Mouse (Mus musculus): ENCODE results near the gene Olfr301. TPM values are rescaled to one million over a fixed set of nuclear protein-coding genes. Genes with fewer than 3 reads are reported as not detected.

Gene Olfr301
- not detected for polyA plus RNA-seq (2012; fragmentation: generic; extraction: Trizol)
- long read RNA-seq, experiment 1: 0 reads
- long read RNA-seq, experiment 2: 0 reads

DNA sequence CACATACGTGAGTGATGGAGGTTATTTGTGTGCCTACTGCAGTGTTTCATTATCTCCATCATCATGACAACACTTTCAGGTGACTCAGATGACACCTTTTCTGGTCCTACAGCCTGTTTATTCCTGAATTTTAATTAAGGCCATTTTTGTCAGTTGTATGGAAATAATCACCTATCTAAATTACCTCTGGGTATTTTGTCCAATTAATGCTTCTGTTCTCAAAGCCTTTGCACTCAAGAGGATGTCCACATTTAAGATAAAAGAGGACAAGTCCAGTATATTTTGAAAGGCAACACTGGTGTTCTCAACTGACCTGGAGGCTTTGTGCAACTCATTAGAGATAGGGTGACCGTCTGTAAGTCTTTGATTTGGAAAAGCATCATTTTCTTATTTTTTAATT lies at the start of gene Olfr301:
Olfr301 (plus strand) TSS at position 301 of the 400 bp plus-strand sequence.
- TF ChIP-seq CEBPB (IDR thresholded peaks at IDR 0.05; ENCODE audit: low read depth) (no peak), USF1 (IDR thresholded peaks at IDR 0.05; ENCODE audit: low read depth) (no peak), MYOD1 (IDR thresholded peaks at IDR 0.05; ENCODE audit: control insufficient read depth, insufficient read length, low read depth) (no peak), FOSL1 (IDR thresholded peaks at IDR 0.05; ENCODE audit: insufficient read depth, low read length, poor library complexity, severe bottlenecking) (no peak), MAX (IDR thresholded peaks at IDR 0.05) (no peak), MYOG (IDR thresholded peaks at IDR 0.05; ENCODE audit: control insufficient read depth, extremely low read depth, insufficient read length) (no peak), CTCF (IDR thresholded peaks at IDR 0.05; ENCODE audit: control insufficient read depth, insufficient read depth, insufficient read length) (no peak)
- Histone ChIP-seq H3K4me3 (ENCODE audit: insufficient read depth, poor library complexity, severe bottlenecking) (no peak within 1 kb of the TSS), H3K36me3 (ENCODE audit: control insufficient read depth, insufficient read depth) (no peaks in the 10 kb centered on the region), H3ac (ENCODE audit: control insufficient read depth, insufficient read length, low read depth) (no peak within 1 kb of the TSS), H3K79me2 (ENCODE audit: control insufficient read depth, insufficient read depth) (no peaks in the 10 kb centered on the region), H3K27me3 (ENCODE audit: control insufficient read depth, insufficient read depth, insufficient read length) (no peaks in the 10 kb centered on the region), H3K79me3 (ENCODE audit: low read depth) (no peaks in the 10 kb centered on the region)

DNA sequence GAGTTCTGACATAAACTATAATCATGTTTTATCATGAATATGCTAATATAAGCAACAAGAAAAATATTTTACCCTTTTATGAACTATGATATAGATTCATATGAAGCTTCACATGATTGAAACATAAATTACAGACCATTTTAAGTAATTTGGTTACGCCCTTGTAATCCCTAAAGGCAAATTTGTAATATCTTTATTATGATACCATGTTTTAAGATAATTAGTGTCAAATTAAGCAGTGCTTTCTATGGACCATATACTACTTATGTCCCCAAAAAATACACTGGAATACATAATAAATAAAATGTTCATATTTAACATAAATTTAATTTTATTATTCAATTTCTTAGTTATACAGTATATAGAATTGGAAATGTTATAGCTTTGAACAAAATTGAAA lies 36.8 kb upstream of the Olfr301 start, which contains the start of gene Olfr305:
Olfr305 (minus strand) TSS at position 101 of the 400 bp plus-strand sequence.
- no peaks in the 10 kb centered on the region for H3K79me2 ChIP-seq (ENCODE audit: control insufficient read depth, insufficient read depth)
- H3K79me3 ChIP-seq (ENCODE audit: low read depth): no peaks in the 10 kb centered on the region
- H3ac ChIP-seq (ENCODE audit: control insufficient read depth, insufficient read length, low read depth): no peak within 1 kb of the TSS
- no peaks in the 10 kb centered on the region for H3K36me3 ChIP-seq (ENCODE audit: control insufficient read depth, insufficient read depth)
- no peak within 1 kb of the TSS for H3K4me3 ChIP-seq (ENCODE audit: insufficient read depth, poor library complexity, severe bottlenecking)
- TF ChIP-seq CTCF (IDR thresholded peaks at IDR 0.05; ENCODE audit: control insufficient read depth, insufficient read depth, insufficient read length) (no peak), FOSL1 (IDR thresholded peaks at IDR 0.05; ENCODE audit: insufficient read depth, low read length, poor library complexity, severe bottlenecking) (no peak), MYOG (IDR thresholded peaks at IDR 0.05; ENCODE audit: control insufficient read depth, extremely low read depth, insufficient read length) (no peak), MAX (IDR thresholded peaks at IDR 0.05) (no peak), CEBPB (IDR thresholded peaks at IDR 0.05; ENCODE audit: low read depth) (no peak), USF1 (IDR thresholded peaks at IDR 0.05; ENCODE audit: low read depth) (no peak), MYOD1 (IDR thresholded peaks at IDR 0.05; ENCODE audit: control insufficient read depth, insufficient read length, low read depth) (no peak)
- H3K27me3 ChIP-seq (ENCODE audit: control insufficient read depth, insufficient read depth, insufficient read length): no peaks in the 10 kb centered on the region

DNA sequence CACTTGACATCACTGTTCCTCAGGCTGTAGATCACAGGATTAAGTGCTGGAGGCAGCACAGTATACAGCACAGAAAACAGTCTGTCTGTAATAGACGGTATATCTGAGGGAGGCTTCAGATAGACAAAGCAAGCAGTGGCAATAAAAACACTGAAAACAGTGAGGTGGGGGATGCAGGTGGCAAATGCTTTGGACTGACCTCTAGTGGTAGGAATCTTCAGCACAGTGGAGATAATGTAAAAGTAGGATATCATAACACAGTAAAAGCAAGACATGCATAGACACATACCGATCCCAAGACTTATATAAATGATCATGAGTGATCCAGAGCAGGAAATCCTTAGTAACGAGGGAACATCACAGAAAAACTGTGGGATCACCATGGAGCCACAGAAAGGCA lies 17.9 kb upstream of the Olfr301 start:
- Histone ChIP-seq H3K27me3 (ENCODE audit: control insufficient read depth, insufficient read depth, insufficient read length) (no peaks in the 10 kb centered on the region), H3K79me3 (ENCODE audit: low read depth) (no peaks in the 10 kb centered on the region), H3ac (ENCODE audit: control insufficient read depth, insufficient read length, low read depth) (no peak overlapping the region), H3K36me3 (ENCODE audit: control insufficient read depth, insufficient read depth) (no peaks in the 10 kb centered on the region), H3K4me3 (ENCODE audit: insufficient read depth, poor library complexity, severe bottlenecking) (no peak overlapping the region), H3K79me2 (ENCODE audit: control insufficient read depth, insufficient read depth) (no peaks in the 10 kb centered on the region)
- no peak for TF ChIP-seq MYOG (IDR thresholded peaks at IDR 0.05; ENCODE audit: control insufficient read depth, extremely low read depth, insufficient read length)
- no peak for TF ChIP-seq MYOD1 (IDR thresholded peaks at IDR 0.05; ENCODE audit: control insufficient read depth, insufficient read length, low read depth)
- TF ChIP-seq USF1 (IDR thresholded peaks at IDR 0.05; ENCODE audit: low read depth): no peak
- TF ChIP-seq MAX (IDR thresholded peaks at IDR 0.05): no peak
- TF ChIP-seq FOSL1 (IDR thresholded peaks at IDR 0.05; ENCODE audit: insufficient read depth, low read length, poor library complexity, severe bottlenecking): no peak
- no peak for TF ChIP-seq CTCF (IDR thresholded peaks at IDR 0.05; ENCODE audit: control insufficient read depth, insufficient read depth, insufficient read length)
- no peak for TF ChIP-seq CEBPB (IDR thresholded peaks at IDR 0.05; ENCODE audit: low read depth)

DNA sequence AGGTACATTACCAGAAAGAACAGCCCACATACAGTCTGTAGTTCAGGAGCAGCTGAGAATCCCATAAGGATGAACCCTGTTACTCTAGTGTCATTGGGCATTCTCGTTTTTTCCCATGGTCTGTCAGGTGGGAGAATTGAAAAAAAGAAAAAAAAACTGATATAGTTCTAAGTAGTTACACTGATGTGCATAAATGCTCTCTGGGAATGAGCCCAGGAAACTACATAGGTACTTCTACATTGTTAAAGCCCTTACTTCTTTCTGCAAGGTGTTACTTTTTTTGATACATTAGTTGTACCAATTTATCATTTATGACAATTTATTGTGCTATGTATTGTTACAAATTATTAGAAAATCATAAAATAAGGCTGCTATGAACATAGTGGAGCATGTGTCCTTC lies 17.1 kb upstream of the Olfr301 start, which contains the start of gene Olfr304:
Olfr304 (minus strand) TSS at position 101 of the 400 bp plus-strand sequence.
- H3K27me3 ChIP-seq (ENCODE audit: control insufficient read depth, insufficient read depth, insufficient read length): no peaks in the 10 kb centered on the region
- no peak within 1 kb of the TSS for H3ac ChIP-seq (ENCODE audit: control insufficient read depth, insufficient read length, low read depth)
- TF ChIP-seq MYOD1 (IDR thresholded peaks at IDR 0.05; ENCODE audit: control insufficient read depth, insufficient read length, low read depth) (no peak), CTCF (IDR thresholded peaks at IDR 0.05; ENCODE audit: control insufficient read depth, insufficient read depth, insufficient read length) (no peak), FOSL1 (IDR thresholded peaks at IDR 0.05; ENCODE audit: insufficient read depth, low read length, poor library complexity, severe bottlenecking) (no peak), CEBPB (IDR thresholded peaks at IDR 0.05; ENCODE audit: low read depth) (no peak), USF1 (IDR thresholded peaks at IDR 0.05; ENCODE audit: low read depth) (no peak), MAX (IDR thresholded peaks at IDR 0.05) (no peak), MYOG (IDR thresholded peaks at IDR 0.05; ENCODE audit: control insufficient read depth, extremely low read depth, insufficient read length) (no peak)
- no peak within 1 kb of the TSS for H3K4me3 ChIP-seq (ENCODE audit: insufficient read depth, poor library complexity, severe bottlenecking)
- no peaks in the 10 kb centered on the region for H3K79me3 ChIP-seq (ENCODE audit: low read depth)
- no peaks in the 10 kb centered on the region for H3K79me2 ChIP-seq (ENCODE audit: control insufficient read depth, insufficient read depth)
- no peaks in the 10 kb centered on the region for H3K36me3 ChIP-seq (ENCODE audit: control insufficient read depth, insufficient read depth)

DNA sequence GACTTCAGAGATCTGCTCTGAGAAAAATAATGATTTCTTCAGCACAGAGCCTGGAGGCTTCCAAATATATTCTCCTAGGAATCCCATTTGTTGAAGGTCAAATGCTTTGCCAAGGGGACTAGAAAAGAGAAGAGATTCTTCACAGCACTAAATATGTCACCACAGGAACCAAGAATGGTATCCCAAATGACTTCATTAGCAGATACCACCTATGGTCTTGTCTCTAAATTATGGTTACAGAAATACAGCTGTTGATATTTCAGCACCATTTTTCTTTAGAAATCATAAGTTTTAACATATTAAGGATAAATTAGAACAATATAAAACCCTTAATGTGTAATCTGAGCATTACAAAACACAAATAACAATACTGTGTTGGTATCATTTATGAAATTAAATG lies 6.0 kb upstream of the Olfr301 start, which contains the start of gene Olfr303:
Olfr303 (minus strand) TSS at position 101 of the 400 bp plus-strand sequence.
- Histone ChIP-seq H3K79me3 (ENCODE audit: low read depth) (no peaks in the 10 kb centered on the region), H3K27me3 (ENCODE audit: control insufficient read depth, insufficient read depth, insufficient read length) (no peaks in the 10 kb centered on the region), H3ac (ENCODE audit: control insufficient read depth, insufficient read length, low read depth) (no peak within 1 kb of the TSS), H3K4me3 (ENCODE audit: insufficient read depth, poor library complexity, severe bottlenecking) (no peak within 1 kb of the TSS), H3K36me3 (ENCODE audit: control insufficient read depth, insufficient read depth) (no peaks in the 10 kb centered on the region), H3K79me2 (ENCODE audit: control insufficient read depth, insufficient read depth) (no peaks in the 10 kb centered on the region)
- no peak for TF ChIP-seq FOSL1 (IDR thresholded peaks at IDR 0.05; ENCODE audit: insufficient read depth, low read length, poor library complexity, severe bottlenecking)
- TF ChIP-seq CEBPB (IDR thresholded peaks at IDR 0.05; ENCODE audit: low read depth): no peak
- no peak for TF ChIP-seq MAX (IDR thresholded peaks at IDR 0.05)
- no peak for TF ChIP-seq MYOG (IDR thresholded peaks at IDR 0.05; ENCODE audit: control insufficient read depth, extremely low read depth, insufficient read length)
- no peak for TF ChIP-seq CTCF (IDR thresholded peaks at IDR 0.05; ENCODE audit: control insufficient read depth, insufficient read depth, insufficient read length)
- no peak for TF ChIP-seq MYOD1 (IDR thresholded peaks at IDR 0.05; ENCODE audit: control insufficient read depth, insufficient read length, low read depth)
- TF ChIP-seq USF1 (IDR thresholded peaks at IDR 0.05; ENCODE audit: low read depth): no peak

All from C2C12 (cell line).